Mouse (Mus musculus) heart, embryonic 14.5 days (tissue): ENCODE results near the gene Celf2. TPM values are rescaled to one million over a fixed set of nuclear protein-coding genes. Genes with fewer than 3 reads are reported as not detected.

ENCODE experiments used
- ATAC-seq: fragments of 200-750 bp; cut with Nextera tagmentation; 2 replicates; pipeline ENCODE4 v1.8.0; 2017; ENCODE audit warnings: low read depth, moderate TSS enrichment; ENCODE audit not compliant: insufficient number of reproducible peaks, insufficient read depth, low FRiP score
- H3K27ac ChIP-seq, 2 experiments: fragments of 200-500 bp in 1 of 2; fragments of 300-500 bp in 1 of 2; sonication (generic) in 1 of 2; replicated peaks in 1 of 2; 2 replicates each; pipeline ENCODE4 v1.5.1; 2012 to 2014; ENCODE audit warnings: low read depth in 2 of 2, low read length in 2 of 2, control low read depth in 1 of 2, mild to moderate bottlenecking in 1 of 2, mixed read lengths in 1 of 2; ENCODE audit not compliant: control insufficient read depth in 1 of 2, insufficient read depth in 1 of 2
- H3K27me3 ChIP-seq: fragments of 300-500 bp; sonication (generic); 2 replicates; pipeline ENCODE4 v1.6.1; 2014; ENCODE audit warnings: mild to moderate bottlenecking, low read length, control low read depth; ENCODE audit not compliant: control insufficient read depth, insufficient read depth
- H3K36me3 ChIP-seq: fragments of 300-500 bp; sonication (generic); 2 replicates; pipeline ENCODE4 v1.6.1; 2014; ENCODE audit warnings: mild to moderate bottlenecking, control low read depth, low read length, mixed read lengths; ENCODE audit not compliant: control insufficient read depth, insufficient read depth
- H3K4me1 ChIP-seq, 2 experiments: fragments of 200-500 bp in 1 of 2; fragments of 300-500 bp in 1 of 2; sonication (generic) in 1 of 2; 2 replicates each; pipeline ENCODE4 v1.6.1; 2012 to 2014; ENCODE audit warnings: low read length in 2 of 2, control low read depth in 1 of 2, mixed read lengths in 1 of 2; ENCODE audit not compliant: control insufficient read depth in 2 of 2, insufficient read depth in 2 of 2
- H3K4me2 ChIP-seq: fragments of 300-500 bp; sonication (generic); 2 replicates; pipeline ENCODE4 v1.6.1; 2014; ENCODE audit warnings: mild to moderate bottlenecking, low read length
- H3K4me3 ChIP-seq, 2 experiments: fragments of 200-500 bp in 1 of 2; fragments of 300-500 bp in 1 of 2; sonication (generic) in 1 of 2; 2 replicates each; pipeline ENCODE4 v1.5.1; 2012 to 2014; ENCODE audit warnings: low read length in 2 of 2, mild to moderate bottlenecking in 2 of 2, control low read depth in 1 of 2, low read depth in 1 of 2, moderate library complexity in 1 of 2; ENCODE audit not compliant: control insufficient read depth in 1 of 2, insufficient read depth in 1 of 2
- H3K9ac ChIP-seq: fragments of 300-500 bp; sonication (generic); 2 replicates; pipeline ENCODE4 v1.6.1; 2014; ENCODE audit warnings: mild to moderate bottlenecking, low read length
- H3K9me3 ChIP-seq: fragments of 300-500 bp; sonication (generic); 2 replicates; pipeline ENCODE4 v1.6.1; 2016; ENCODE audit warnings: low read length, control low read depth; ENCODE audit not compliant: control insufficient read depth
- WGBS: fragments of 180-500 bp; shearing (Covaris S2); extraction: QIAGEN DNeasy Blood & Tissue Kit; methylation state at CpG from one replicate; pipeline ENCODE4 v1.1.7; 2014; 5-methylcytosine and 5-hydroxymethylcytosine counted together
- polyA plus RNA-seq: library from polyadenylated mRNA; unstranded; fragments of >200 nt; fragmentation: Nextera tagmentation; extraction: Ambion mirVana; gene quantifications from 2 replicates; pipeline ENCODE4 v1.2.1, GENCODE M21; 2014

Gene Celf2
- polyA plus RNA-seq, 1 experiment from 2014 or later, result 66.5 TPM

DNA sequence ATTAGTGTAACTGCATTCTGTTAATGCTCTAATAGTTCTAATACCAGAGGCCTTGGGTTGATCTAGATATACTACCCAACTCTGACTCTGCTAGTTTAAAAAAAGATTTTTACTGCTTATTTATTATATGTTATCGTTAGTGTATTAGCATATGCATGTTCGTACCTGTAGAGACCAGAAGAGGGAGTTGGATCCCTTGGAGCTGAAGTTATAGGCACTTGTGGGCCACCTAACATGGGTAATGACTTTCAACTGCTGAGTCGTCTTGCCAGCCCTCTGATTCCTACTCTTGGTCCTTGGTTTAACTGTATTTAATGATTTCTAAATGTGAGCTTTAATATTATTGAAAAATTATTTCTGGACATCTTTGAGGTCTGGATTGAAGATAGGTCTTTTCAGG, 948.0 kb downstream of the Celf2 start:
- WGBS, result 95% methylated on average over 3 of the region's 3 CpGs

DNA sequence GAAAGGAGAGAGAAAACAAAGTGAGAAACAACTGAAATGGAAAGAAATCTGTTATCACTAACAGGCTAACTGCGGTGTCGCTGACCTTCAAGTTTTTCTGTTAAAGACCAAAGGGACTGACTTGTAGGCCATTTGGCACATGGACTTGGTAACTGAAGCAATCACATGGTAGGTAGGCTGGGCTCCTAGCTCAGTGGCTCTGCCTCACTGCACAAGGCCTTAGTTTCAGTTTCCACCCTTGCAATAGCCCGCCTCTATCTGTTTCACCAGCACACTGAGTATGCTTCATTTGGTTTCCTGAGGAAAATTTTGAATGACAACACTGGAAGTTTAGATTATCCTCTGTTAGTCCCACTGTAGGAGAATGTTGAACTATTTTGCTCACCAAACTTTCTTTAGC, 948.6 kb downstream of the Celf2 start:
- 86% methylated on average over 3 of the region's 3 CpGs for WGBS
- no peak for ATAC-seq
- Histone ChIP-seq H3K4me3 (no peak overlapping the region), H3K9me3 (no peaks in the 10 kb centered on the region), H3K9ac (no peak overlapping the region), H3K4me2 (no peak overlapping the region), H3K4me1 (no peaks in the 10 kb centered on the region), H3K27me3 (no peaks in the 10 kb centered on the region), H3K27ac (no peak overlapping the region), H3K36me3 (peaks cover 18% of the 10 kb centered on the region)

More for the DNA sequence above, 948.0 kb downstream of the Celf2 start:
- no peak overlapping the region for H3K27ac ChIP-seq
- no peak overlapping the region for H3K4me2 ChIP-seq
- no peaks in the 10 kb centered on the region for H3K4me1 ChIP-seq
- no peaks in the 10 kb centered on the region for H3K9me3 ChIP-seq
- H3K27me3 ChIP-seq, result no peaks in the 10 kb centered on the region
- no peak for ATAC-seq
- no peak overlapping the region for H3K4me3 ChIP-seq
- H3K36me3 ChIP-seq, result peaks cover 18% of the 10 kb centered on the region
- no peak overlapping the region for H3K9ac ChIP-seq

DNA sequence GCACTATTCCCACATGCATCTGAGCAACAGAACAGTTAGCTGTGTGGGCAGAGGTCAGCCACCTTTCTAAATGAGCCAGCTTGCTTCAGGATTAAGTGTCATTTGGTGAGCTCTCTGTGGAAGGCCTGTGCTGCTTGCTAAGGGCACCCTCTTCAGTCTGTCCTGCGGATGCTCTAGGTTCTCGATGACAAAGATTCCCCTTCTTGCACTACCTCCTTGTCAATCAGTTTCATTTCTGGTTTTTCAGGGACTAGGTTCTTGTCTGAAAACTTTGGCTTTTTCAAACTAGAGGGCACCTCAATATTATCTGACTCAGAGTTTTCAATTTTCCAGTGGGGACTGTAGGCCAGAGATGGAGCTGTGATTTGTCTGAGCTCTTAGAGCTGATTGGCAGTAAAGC, 949.8 kb downstream of the Celf2 start:
- Histone ChIP-seq H3K36me3 (peaks cover 18% of the 10 kb centered on the region), H3K27me3 (no peaks in the 10 kb centered on the region)
- WGBS, result 84% methylated on average over 2 of the region's 2 CpGs

DNA sequence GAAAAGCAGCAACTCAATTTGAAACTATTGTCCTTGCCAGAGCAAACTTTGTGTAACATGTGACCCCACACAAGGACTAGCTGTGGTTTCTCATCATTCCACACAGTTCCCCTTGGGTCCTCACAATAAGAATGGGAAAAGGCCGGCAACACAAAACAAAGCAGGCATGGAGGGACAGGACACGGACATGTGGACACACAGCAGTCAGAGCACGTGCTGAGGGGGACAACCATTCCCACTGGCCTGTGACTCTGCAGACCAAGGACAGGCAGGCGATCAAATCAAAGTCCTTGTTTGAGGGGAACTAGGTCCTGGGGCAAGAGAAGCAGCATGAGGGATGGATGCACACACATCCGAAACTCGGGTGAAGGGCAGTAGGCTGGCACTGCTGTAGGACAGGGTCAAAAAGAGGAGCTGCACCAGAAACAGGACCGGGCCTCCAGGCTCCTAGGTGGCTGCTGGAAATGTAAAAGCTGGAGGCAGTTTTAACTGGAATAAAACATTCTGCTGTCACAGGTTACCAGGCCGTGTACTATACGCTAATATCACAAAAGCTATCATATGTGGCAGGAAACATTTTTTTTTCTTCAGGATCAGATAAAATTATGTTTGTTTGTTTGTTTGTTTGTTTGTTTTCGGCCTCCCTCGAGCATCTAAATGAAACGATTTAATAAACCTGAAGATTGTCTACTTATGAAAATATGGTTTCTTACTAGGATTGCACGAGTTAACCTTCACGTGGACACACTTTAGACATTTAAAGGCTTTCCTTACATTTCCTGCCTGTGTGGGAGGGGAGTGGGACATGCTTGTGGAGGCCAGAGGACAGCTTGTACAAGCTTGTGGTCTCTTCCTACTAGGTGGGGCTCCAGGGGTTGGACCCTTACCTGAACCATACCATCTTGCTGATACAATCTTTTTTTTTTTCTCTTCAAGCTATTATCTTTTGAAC, 950.8 kb downstream of the Celf2 start:
- H3K27me3 ChIP-seq, result no peaks in the 10 kb centered on the region
- no peak overlapping the region for H3K4me3 ChIP-seq
- ATAC-seq, result no peak
- H3K9ac ChIP-seq, result no peak overlapping the region
- no peaks in the 10 kb centered on the region for H3K9me3 ChIP-seq
- no peak overlapping the region for H3K4me2 ChIP-seq
- WGBS, result 85% methylated on average over 14 of the region's 14 CpGs
- H3K27ac ChIP-seq, result no peak overlapping the region
- H3K4me1 ChIP-seq, result no peaks in the 10 kb centered on the region
- H3K36me3 ChIP-seq, result peaks cover 21% of the 10 kb centered on the region

More for the DNA sequence above, 949.8 kb downstream of the Celf2 start:
- no peak for ATAC-seq
- Histone ChIP-seq H3K4me1 (no peaks in the 10 kb centered on the region), H3K4me2 (no peak overlapping the region), H3K9me3 (no peaks in the 10 kb centered on the region), H3K9ac (no peak overlapping the region), H3K4me3 (no peak overlapping the region), H3K27ac (no peak overlapping the region)

DNA sequence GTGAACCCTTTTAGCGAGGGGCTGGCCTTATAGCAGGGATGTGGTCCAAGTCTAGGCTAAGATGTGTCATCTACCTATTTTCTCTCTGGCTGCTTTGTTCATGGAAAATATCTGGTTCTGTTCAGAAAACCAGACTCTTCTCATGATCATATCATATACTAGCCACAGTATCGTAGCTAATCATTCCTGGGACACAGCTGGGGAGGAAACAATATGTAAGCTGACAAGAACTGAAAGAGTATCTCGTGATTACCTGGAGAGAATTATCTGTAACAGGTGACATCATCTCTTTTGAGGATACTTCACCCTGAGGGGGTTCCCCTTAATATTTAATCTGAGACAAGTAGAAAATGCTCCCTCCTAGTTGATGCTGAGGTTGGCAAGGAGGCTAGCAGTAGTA, 951.6 kb downstream of the Celf2 start:
- Histone ChIP-seq H3K27ac (no peak overlapping the region), H3K36me3 (peaks cover 24% of the 10 kb centered on the region), H3K4me2 (no peak overlapping the region), H3K27me3 (no peaks in the 10 kb centered on the region), H3K4me1 (no peaks in the 10 kb centered on the region), H3K9me3 (no peaks in the 10 kb centered on the region), H3K4me3 (no peak overlapping the region), H3K9ac (no peak overlapping the region)
- WGBS, result 72% methylated on average over 3 of the region's 3 CpGs
- no peak for ATAC-seq

DNA sequence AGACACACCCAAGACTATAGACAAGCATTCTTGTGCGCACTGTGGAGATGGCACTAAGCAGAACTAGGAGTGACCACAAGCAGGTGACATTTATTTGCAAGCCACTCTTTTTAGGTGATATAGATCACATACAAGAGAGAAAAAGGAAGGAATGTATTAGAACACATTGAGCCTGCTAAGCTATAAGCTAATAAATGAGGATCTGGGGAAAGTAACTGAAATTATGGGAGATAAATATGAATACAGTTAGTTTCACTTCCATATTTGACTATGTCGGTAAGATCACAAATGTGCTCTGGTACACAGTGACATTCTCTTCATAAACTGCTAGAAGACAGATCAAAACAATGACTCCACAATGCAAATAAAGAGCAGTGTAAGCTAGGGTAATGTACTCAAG, 952.5 kb downstream of the Celf2 start:
- Histone ChIP-seq H3K27ac (no peak overlapping the region), H3K4me2 (no peak overlapping the region), H3K36me3 (peaks cover 24% of the 10 kb centered on the region), H3K9me3 (no peaks in the 10 kb centered on the region), H3K4me3 (no peak overlapping the region), H3K9ac (no peak overlapping the region), H3K4me1 (no peaks in the 10 kb centered on the region), H3K27me3 (no peaks in the 10 kb centered on the region)
- WGBS, result 90% methylated on average over 2 of the region's 2 CpGs
- ATAC-seq, result no peak

DNA sequence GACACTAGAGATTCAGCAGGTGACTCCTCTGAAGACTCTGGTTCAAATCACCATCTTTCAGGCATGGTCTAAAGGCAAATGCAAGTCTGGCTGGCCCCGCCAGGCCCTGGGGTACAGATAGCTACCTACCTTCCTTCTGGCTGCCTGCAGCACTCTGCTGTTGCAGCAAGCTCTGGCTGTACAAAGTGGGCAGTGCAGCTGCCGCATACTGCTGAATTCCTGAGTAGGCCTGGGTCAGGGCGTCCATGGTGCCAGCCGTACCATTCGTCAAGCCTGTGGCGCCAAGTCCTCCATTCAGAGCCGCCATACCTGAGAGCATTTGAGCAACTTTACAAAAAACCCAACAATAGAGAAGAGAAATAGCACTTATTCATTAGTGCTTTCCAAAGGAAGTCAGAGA, 955.7 kb downstream of the Celf2 start:
- Histone ChIP-seq H3K36me3 (peaks cover 20% of the 10 kb centered on the region), H3K27ac (no peak overlapping the region), H3K27me3 (no peaks in the 10 kb centered on the region), H3K9me3 (no peaks in the 10 kb centered on the region), H3K9ac (no peak overlapping the region), H3K4me3 (no peak overlapping the region), H3K4me1 (no peaks in the 10 kb centered on the region), H3K4me2 (no peak overlapping the region)
- ATAC-seq, result no peak
- 88% methylated on average over 7 of the region's 7 CpGs for WGBS
